Mouse (Mus musculus): ENCODE measurements around the gene Btbd9.
A peak's percentile ranks its signal among the peaks of the same experiment; 100 is the strongest.

Gene Btbd9

DNA sequence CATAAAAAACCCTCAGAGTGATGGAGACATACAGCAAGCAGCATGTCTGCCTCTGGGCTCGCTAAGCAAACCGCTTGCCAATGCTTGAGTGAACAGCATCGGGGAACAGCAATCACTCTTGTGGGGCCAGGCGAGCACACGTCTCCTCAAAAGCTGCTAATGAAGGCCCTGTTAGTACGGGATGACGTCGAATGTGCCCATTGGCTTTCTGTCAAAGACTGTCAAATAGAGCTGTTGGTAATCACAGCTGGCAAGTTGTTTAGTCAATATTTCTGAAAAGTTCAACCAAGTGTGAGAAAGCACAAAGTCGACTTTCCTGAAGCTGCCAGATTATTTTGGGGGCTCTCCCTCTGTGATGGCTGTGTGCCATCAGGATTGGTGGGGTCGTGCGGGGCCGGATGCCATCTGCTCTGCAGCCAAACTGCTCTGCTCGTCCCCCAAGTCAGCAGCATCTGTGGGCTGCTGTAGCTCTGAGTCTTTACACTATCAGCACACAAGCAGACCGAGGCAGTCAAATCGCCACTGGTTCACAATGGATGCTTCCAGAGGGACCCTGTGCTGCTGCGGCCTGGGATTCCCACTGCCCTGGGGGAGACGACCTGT is 334.5 kb downstream of the Btbd9 start:
- no peak for DNase-seq (ENCODE audit: low read depth)

DNA sequence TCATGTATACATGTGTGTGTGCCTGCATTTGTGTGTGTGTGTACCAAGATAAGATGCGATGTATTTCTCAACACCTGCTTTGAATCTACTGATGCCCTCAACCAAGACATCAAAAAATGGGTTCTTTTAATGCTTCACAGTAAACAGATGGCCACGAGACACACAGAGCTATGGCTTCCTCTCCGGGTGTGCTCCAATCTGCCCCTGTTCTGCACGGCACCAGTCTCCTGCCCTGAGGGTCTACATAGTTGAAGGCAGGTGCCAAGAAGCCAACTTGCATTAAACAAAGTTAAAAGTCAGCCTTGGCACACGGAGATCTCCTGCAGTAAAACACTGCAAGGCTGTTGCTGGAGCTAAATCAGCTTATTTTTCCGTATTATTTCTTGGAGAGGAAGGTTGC is 335.2 kb downstream of the Btbd9 start:
- no peak for DNase-seq (ENCODE audit: low read depth)

DNA sequence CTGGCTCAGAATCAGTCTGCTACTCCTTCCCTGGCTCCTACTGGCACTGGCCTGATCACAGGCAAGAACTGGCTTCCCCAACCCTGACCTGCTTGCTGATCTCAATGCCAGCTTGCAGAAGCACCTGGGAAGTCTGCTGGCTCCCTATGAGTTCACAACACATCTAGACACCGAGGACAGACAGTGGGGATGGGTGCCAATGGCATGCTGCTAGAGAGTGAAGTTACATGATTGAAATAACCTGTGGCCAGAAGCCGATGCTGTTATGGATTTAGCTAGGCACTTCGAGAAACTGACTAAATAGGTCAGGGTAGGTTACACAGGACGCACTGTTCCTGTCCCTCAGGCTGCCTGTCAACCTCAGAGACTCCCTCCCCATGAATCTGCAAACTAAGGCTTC is 335.6 kb downstream of the Btbd9 start:
- DNase-seq (ENCODE audit: low read depth) = no peak

DNA sequence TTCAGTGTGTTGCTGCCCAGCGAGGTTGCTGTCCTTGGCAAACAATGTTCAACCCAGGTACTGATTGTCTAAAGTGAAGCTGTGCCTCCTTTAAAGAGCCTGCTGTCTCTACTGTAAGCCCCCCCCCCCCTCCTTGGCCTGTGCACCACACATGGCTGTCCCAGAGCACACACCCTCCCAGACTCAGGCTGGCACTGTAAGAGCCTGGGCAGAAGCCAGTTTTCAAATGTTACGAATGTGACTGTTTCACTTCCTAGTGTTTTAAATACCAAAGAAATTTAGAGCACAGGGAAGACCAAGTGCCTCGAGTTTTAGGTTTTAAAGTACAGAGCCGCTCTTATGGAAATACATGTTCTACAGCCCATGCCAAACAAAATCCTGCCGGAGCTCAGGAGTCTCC is 336.8 kb downstream of the Btbd9 start:
- DNase-seq (ENCODE audit: low read depth) = peak; percentile 45

DNA sequence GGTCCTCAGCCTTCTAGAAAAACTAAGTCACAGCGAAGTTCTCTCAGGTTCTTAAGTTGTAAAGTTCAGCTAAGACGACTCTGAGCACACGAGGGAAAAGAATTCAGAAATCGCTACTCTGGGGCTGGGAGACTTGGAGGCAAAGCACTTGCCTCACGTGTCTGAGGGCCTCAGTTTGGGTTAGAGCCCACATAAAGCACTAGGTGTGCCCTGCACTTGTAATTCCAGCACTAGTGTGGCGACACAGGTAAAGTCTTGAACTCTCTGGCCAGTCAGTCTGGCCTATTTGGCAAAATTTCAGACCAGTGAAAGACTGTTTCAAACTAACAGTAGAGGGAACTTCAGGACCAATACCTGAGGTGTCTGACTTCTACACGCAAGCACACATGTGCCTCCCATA is 338.7 kb downstream of the Btbd9 start:
- no peak for DNase-seq (ENCODE audit: low read depth)

DNA sequence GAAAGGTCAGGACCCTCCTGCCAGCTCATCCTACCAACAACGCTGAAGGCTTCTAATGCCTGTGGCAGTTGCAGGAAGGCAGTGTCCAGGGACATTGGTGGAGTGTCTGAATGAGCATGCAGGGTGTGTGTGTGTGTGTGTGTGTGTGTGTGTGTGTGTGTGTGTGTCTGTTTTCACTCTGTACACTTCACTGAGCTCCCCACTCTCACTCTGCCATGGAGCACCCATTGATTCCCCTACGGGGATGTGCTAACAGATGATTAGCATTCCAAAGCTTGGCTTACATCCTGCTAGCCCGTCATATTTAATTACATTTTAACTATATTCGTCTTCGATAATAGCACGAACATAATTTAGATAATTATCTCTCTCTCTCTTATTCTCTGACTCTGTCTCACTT is 339.7 kb downstream of the Btbd9 start:
- DNase-seq (ENCODE audit: low read depth) = no peak

DNA sequence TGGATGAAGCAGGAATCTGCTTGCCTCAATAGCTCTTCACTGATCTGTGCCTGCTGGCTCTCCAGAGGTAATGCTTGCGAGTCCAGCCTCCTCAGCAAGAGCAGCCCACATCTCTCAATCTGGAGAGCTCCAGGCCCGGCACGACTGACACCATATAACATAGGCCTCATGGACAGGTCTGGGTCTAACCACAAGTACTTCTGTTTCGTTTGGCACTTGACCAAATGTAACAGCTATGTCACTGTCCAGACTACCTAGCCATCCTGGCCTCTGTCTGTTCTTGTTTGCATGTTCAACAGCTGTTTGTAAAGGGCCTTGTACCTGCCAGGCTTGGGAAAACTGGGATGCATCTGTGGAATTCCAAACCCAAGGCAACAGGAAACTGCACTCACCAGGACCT is 340.9 kb downstream of the Btbd9 start:
- DNase-seq (ENCODE audit: low read depth) = no peak

DNA sequence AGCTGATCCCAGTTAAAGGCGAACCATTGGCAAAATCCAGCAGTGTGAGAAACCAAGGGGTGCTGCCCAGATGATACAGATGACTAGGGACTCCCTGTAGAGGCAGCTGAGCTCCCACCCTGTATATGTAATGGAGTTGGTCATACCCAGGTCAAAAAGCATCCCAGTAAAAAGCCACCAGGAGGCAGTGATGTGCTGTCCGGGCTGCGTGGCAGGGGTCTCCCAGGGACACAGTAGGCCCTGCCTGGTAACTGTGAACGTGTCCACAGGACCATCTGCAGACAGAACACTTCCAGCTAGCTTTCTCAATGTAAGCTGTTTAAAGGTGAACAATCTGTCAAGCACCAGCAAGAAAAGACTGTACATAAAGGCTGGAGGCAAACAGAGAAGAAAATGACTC is 343.6 kb downstream of the Btbd9 start:
- no peak for DNase-seq (ENCODE audit: low read depth)

DNA sequence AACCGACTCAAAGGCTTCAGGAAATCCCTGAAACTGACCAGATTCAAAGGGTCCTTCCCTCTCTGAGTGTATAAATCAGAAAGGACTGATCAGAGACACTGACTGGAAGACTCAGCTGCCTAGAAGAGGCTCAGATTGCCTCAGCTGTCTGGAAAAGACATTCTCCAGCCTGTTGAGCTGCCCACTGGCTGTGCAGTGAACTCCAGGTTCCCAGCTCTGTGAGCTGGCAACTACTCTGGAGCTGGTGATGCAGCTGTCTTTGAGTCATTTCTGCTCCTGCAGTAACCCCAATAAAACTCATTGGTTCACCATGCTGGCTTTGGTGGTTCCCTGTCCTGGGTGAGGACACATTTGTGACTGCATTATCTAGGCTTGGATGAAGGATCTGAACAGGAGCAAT is 344.8 kb downstream of the Btbd9 start:
- no peak for DNase-seq (ENCODE audit: low read depth)

DNA sequence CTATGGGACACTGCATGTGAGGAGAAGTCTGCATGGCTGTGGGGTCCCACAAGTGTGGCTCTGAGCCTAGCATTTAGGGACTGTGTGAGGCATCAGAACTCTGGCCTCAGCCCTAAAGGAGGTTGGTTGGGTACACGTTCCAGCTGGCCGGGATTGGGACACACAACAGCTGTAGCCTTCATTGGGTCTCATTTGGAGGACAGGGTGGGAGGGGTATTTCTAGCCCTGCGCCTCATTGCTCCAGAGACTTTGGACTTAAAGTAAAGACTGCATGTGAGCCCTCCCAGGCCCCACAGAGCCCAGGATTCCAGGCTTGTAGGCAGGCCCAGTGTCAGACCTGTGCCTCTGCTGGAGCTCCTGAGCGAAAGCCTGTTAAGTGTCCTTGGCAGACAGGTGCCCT is 345.9 kb downstream of the Btbd9 start:
- no peak for DNase-seq (ENCODE audit: low read depth)

DNA sequence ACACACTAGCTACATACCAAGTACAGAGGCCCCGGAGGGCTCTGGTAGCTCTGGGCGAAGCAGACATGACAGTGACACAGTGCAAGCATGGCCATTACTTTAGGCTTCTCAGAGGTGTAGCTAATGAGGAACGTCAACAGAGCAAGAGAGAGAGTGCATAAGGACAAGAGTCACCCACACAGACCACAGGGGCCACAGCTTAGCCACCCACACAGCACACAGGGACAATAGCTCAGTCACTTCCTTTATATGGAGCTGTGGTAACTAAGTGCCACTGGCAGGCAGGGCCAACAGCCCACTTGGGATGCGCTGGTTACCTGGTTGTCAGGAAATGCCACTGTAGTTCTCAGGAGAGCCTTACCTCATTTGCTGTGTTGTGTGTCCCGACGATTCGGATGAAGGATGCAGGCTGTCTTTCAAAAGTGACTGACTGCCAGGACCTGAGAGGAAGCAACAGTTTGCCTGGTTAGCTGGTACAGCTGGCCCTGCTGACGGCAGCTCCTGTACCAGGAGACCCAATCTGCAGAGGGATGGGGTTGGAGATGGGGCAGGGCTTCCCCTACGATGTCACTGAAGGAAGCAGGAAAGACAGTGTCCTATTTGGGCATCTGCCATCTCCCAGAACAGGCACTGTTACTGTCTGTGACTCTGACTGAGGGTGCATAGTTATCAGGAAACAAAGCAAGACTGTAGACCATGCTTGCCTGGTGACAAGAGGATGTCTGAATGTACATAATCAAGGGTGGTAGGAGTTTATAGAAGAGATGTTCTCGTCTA is 347.7 kb downstream of the Btbd9 start:
- no peak for DNase-seq (ENCODE audit: low read depth)

DNA sequence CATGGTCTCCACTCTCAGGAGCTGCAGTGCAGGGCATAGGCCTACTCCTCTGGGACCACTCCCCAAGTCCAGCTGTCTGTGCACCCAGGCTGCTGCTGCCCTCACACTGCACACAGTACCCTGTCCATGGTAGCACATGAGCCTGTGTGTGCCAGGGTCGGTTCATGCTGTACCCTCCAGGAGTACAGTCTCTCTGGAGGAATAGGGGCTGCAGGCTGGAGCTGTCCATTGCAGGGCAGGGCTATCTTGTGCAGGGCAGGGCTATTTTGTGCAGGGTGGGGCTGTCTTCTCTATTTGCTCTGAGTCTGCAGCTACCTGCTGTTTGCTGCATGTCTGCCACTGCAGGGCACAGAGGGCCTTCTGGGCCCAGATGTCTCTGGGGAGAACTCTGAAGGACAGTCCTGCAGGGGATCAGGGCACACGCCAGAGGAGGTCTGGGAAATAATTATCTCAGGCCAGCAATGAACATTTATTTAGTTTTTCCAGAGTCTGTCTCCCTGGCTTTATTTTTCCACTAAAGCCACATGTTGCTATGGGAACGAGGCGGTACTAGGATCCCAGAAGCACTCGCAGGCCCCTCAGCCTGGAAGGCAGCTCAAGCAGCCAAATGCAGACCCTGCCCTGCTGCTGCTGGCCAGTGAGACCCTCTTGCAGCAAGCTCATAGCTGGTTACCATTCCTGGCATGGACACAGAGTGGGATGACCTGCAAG is 351.1 kb downstream of the Btbd9 start:
- DNase-seq (ENCODE audit: low read depth) = no peak

DNA sequence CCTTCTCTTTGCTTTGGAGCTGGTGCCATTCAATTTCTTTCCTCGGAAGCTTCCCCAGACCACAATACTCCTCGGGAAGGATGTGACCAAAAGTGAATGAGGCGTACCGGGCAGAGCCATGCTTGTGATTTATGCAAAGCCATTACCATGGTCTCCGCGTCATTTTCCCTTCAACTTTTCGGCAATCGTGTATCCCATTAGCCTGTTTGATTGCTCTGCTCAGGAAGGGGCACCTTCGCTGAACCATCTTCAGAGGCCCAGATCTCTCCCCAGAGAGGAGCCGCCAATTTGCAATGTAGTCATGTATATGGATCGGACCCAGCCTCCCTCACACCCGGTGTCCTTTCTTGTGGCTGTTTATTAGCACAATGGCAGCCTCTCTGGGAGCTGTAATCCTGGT is 353.5 kb downstream of the Btbd9 start:
- no peak for DNase-seq (ENCODE audit: low read depth)

DNA sequence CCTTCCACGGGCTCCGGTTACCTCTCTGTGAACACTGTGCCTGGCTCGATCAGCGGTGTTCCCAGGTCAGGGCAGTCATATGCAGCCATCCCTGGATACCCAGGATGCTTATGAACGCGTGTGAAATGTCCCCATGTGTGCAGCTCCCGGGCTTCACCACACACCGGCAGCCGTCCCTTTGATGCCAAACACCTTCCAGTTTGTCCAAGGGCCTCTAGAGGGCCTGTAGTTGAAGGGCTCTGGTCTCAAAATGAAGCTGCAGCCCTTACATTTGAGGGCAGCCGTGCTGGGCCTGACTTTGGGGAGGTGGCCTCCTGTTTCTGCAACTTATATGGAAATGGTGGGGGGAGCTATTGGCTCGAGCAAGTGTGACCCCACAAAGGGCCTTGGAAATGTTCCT is 353.9 kb downstream of the Btbd9 start:
- DNase-seq (ENCODE audit: low read depth) = no peak

DNA sequence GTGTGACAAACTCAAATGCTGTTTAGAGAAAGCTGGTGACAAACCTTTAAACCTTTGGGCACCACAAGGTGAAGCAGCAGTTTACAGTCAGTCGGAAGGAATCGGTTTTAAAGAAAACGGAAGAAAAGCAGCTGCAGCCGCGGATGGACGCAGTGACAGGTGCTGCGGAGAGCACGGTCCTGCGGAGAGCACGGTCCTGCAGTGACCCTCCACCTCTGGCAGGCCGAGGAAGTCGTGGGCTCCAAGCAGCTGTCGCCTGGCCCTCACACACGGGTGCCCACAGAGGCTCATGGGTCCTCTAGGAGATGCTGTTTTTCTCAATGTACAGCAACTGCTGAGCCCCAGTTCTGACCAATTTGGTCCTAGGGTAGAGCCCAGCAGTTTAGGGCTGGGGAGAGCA is 354.6 kb downstream of the Btbd9 start:
- no peak for DNase-seq (ENCODE audit: low read depth)

DNA sequence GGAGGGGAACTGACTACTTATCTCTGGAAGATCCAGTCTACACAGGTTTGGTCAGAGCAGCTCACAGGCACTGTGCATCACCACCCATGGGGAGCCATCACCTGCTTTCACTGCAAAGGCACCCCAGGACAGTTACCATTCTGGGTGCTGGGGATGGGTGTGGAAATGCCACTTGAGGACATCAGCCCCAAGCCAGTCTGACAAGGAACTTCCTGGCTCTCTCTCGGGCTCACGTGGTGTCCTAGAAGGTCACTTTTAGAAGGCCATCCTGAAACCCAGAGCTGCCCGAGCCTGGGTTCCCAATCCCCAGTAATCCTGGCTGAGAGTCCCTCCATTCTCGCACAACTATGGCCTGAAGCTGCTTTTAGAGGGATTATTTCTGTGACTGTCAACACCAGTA is 360.5 kb downstream of the Btbd9 start:
- DNase-seq (ENCODE audit: low read depth) = no peak

DNA sequence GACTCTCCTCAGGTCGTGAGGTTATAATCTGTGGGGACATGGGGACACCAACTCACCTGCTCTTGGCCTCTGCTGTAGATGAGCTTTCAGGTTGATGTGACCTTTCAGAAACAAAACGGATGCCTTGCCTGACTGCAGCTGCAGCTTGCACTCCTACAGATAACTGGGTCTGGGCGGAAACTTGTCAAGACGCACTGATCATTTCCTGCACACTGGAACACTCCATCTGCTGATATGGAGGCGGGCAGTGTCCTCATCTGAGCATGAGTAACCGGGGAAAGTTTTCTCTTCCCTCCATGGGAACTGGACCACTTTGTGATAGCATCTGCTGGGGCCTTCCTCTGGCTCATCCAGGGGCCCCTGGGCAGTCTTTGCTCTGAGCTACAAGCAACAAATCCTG is 361.9 kb downstream of the Btbd9 start:
- no peak for DNase-seq (ENCODE audit: low read depth)

DNA sequence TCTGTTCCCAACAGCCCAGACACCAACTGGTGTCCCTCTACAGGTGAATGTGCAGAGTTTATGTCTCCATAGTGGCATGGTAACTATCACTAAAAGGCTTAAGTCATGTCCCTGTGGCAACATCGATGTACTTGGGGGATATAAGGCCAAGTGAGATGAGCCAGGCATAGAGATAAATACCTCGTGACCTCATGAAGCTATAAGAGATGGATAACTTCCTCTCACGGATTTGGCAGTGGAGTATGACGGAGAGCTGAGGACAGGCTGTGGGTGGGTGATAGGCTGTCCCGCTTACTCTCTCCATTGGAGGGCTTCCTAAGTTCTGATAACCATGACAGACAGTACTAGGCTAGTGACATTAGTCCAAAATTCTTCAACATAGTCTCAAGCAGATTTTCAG is 362.9 kb downstream of the Btbd9 start:
- DNase-seq (ENCODE audit: low read depth) = no peak

DNA sequence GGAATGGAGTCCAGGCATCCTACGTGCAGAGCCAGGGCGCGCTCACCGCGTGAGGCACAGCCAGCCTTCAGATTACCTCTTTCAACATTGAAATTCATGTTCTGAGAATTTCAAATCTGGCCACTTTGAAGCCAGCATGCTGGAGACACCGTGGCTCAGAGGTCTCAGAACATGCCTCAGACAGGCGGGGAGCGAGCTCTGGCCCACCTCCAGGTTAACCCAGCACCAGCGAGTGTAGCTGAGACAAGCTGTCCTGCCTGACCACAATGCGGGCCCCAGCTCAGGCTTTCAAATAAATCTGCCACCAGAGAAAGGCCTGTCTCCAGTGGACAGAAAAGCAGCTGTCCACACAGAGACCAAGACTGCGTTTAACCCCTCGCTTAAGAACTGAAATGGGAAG is 363.6 kb downstream of the Btbd9 start:
- no peak for DNase-seq (ENCODE audit: low read depth)

DNA sequence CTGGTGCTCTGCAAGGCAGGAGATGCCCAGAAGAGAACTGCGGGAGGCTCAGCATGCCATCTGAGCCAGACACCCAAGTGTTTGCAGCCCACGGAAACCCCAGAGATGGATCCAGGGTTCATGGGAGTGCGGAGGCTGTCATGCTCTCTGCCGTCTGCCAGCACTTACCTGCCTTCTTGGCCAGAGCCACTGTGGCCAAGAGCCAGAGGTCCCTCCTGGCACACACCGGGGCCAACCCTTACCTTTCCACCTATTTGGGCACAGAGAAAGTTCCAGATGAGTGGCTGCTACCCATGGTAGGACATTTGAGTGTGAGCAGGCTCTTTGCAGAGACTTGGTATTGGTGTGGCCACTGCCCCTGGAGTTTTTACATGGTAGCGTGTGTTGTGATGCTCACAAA is 365.4 kb downstream of the Btbd9 start:
- no peak for DNase-seq (ENCODE audit: low read depth)

DNA sequence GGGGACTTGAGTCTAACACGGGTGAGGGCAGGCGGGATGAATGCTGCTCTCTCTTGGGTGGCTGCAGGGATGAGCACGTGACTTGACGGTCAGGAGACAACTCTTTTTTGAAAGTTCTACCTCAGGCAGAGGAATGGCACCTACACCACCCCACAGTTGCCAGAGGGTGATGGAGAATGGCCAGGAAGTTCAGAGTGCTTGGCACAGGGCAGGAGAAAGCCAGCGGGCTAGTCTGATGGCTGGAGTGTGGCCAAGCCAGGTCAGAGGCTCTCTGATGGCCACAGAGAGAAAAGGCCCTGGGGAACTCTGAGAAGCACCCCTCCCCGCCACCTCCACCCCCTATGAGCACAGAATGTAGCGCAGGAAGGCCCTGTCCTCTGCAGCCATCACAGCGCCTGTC is 366.0 kb downstream of the Btbd9 start:
- DNase-seq (ENCODE audit: low read depth) = no peak

DNA sequence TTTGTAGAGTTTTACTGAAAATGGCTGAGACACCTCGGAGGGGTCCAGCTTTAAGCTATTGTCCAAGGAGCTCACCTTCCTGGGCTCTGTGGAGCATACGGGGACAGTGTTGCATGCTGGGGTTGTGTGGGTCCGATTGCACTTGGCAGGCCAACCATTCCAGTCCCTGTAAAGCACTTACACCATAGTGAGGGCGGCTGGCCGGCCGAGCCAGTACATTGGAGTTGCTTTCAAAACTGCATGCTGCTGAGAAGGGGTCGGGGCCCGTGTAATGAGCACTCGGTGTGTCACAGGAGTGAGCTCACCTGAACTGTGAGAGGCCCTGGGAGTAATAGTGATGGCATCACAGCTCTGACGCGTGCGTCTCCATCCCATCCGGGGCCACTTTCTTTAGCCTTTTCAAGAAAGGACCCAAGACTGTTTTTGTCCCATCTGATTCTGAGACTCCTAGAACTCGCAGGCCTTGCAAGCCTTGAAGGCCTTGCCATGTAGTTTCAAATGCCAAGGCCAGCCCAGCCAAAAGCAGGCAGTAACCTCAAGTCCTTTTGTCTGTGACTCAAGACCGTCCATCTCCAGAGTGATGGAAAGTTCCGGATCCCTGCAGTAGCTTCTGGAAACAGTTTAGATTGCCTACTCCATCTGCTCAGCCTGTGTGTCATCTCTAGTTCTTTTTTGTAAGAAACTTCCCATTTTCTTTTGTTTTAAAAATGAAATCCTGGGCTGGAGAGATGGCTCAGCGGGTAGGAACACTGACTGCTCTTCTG is 371.0 kb downstream of the Btbd9 start:
- no peak for DNase-seq (ENCODE audit: low read depth)

DNA sequence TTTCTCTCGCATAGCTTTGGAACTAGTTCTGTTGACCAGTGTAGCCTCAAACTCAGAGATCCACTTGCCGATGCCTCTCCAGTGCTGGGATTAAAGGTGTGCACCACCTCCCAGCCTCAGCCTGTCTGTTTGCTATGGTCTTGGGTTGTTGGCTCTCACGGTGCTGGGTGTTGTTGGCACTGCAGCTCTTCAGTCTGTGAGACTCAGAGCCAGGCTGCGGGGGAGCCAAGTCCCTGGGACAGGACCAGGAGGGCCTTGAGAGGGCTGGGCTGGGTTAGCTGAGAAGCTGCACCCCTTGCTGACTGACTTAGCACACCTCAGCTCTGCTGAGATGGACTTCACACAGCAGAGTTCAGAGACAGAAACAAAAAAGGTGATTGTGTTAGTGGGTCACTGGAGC is 376.0 kb downstream of the Btbd9 start:
- peak; percentile 62 for DNase-seq (ENCODE audit: low read depth)
